Mouse (Mus musculus) effector memory CD4-positive, alpha-beta T cell, adult 5 months (primary cell): ENCODE results near the gene Tmem220. TPM values are rescaled to one million over a fixed set of nuclear protein-coding genes. Genes with fewer than 3 reads are reported as not detected.

Source experiments
- polyA plus RNA-seq: library from polyadenylated mRNA; unstranded; fragments of 100-300 nt; shearing (Covaris generic); gene quantifications from one replicate; pipeline ENCODE4 v1.2.1, GENCODE M21; 2017

Tmem220 gene
- polyA plus RNA-seq, result 0.55 TPM

DNA sequence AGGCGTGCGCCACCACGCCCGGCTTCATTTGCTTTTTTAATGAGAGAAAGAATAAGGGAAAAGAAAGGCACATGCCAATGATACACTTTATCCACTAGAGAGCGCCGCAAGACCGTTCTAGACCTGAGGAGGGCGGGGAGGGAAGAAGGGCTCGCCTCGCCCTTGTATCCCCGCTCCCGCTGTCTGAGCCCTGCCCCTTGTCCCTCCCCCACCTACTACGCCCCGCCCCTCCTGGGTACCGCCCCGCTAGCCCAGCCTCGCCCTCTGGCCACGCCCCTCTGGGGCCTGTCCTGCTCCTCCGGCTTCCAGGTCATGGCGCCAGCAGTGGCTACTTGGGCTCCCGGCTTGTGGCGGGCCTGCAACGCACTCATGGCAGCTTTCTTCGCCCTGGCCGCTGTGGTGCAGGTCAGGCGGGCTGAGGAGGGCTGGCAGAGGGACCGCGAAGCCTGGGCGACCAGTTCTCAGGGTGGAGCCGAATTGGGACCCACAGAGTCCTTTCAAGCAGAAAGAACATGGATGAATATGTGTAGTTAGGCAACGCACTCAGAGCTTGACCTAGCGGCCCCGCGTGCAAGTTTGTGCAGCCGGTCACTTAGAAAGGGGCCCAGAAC lies at the start of gene Tmem220:
Gene Tmem220 (plus strand): TSS at position 288 of the 611 bp plus-strand sequence.

GRCm38 (mm10) chr11:67052321-67052952 lies 27.5 kb downstream of the Tmem220 start, which contains the start of the genes Adprm and Sco1:
Gene Adprm (minus strand): TSS chr11:67052594.
Gene Sco1 (plus strand): TSS chr11:67052670.

DNA sequence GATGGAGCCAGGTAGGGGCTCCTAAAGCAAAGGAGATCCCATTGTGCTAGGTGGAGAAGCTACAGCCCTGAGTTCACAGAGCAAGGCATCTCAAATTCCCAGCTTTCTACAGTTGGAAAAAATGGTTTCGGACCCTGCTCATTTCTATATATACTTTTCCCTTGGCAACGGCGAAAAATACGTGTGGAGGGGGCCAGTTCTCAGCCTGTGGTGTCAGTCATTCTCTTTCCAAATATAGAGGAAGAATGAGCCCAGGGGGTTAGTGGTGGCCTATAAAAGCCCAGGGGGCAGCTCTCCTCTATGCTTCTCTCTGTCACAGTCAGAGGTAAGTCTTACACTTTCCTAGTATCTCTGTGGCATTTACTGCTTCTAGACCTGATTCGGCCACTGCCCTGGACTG lies 53.0 kb downstream of the Tmem220 start, which contains the start of gene Myh3:
Gene Myh3 (plus strand): TSS at position 301 of the 400 bp plus-strand sequence.

Other genes starting within 250 kb of the Tmem220 start
- gene Pirt, start 113.2 kb upstream of the Tmem220 start, polyA plus RNA-seq, result not detected
- not detected for gene Tmem238l, start 68.5 kb upstream of the Tmem220 start, polyA plus RNA-seq
- gene Adprm, start 27.4 kb downstream of the Tmem220 start, polyA plus RNA-seq, result 49.7 TPM
- 4.7 TPM for gene Sco1, start 27.5 kb downstream of the Tmem220 start, polyA plus RNA-seq
- gene Myh3, start 53.1 kb downstream of the Tmem220 start, polyA plus RNA-seq, result 0.22 TPM
- gene Myh2, start 145.9 kb downstream of the Tmem220 start, polyA plus RNA-seq, result not detected
- gene Myh1, start 174.9 kb downstream of the Tmem220 start, polyA plus RNA-seq, result not detected
- not detected for gene Myh4, start 212.9 kb downstream of the Tmem220 start, polyA plus RNA-seq